Mouse (Mus musculus): ENCODE results near the gene Sept7. TPM values are rescaled to one million over a fixed set of nuclear protein-coding genes. Genes with fewer than 3 reads are reported as not detected.

The Sept7 gene
- polyA plus RNA-seq, 1 experiment = 495 TPM

- Histone ChIP-seq H3K4me1 (ENCODE audit: control insufficient read depth, insufficient read depth, low read length) (no peaks in the 10 kb centered on the region), H3K4me3 (ENCODE audit: insufficient read depth, low read length) (no peak overlapping the region), H3K27ac (ENCODE audit: insufficient read depth, low read length) (no peak overlapping the region)
- TF ChIP-seq CTCF (IDR thresholded peaks at IDR 0.05; ENCODE audit: borderline replicate concordance, insufficient read depth, low read length) (no peak), POLR2A (IDR thresholded peaks at IDR 0.05; ENCODE audit: low read depth, low read length) (no peak)
These were observed 101.5 kb downstream of the Sept7 start for GRCm38 (mm10) chr9:25353775-25354174.

- TF ChIP-seq POLR2A (IDR thresholded peaks at IDR 0.05; ENCODE audit: low read depth, low read length) = no peak
- no peak for TF ChIP-seq CTCF (IDR thresholded peaks at IDR 0.05; ENCODE audit: borderline replicate concordance, insufficient read depth, low read length)
- Histone ChIP-seq H3K4me1 (ENCODE audit: control insufficient read depth, insufficient read depth, low read length) (no peaks in the 10 kb centered on the region), H3K4me3 (ENCODE audit: insufficient read depth, low read length) (no peak overlapping the region), H3K27ac (ENCODE audit: insufficient read depth, low read length) (no peak overlapping the region)
These were observed 103.6 kb downstream of the Sept7 start for GRCm38 (mm10) chr9:25355806-25356205.

GRCm38 (mm10) chr9:25357589-25357988 lies 105.3 kb downstream of the Sept7 start:
- no peak for TF ChIP-seq CTCF (IDR thresholded peaks at IDR 0.05; ENCODE audit: borderline replicate concordance, insufficient read depth, low read length)
- no peak for TF ChIP-seq POLR2A (IDR thresholded peaks at IDR 0.05; ENCODE audit: low read depth, low read length)
- Histone ChIP-seq H3K4me3 (ENCODE audit: insufficient read depth, low read length) (no peak overlapping the region), H3K27ac (ENCODE audit: insufficient read depth, low read length) (no peak overlapping the region), H3K4me1 (ENCODE audit: control insufficient read depth, insufficient read depth, low read length) (no peaks in the 10 kb centered on the region)

GRCm38 (mm10) chr9:25358018-25358417 lies 105.8 kb downstream of the Sept7 start:
- no peak for TF ChIP-seq POLR2A (IDR thresholded peaks at IDR 0.05; ENCODE audit: low read depth, low read length)
- no peak for TF ChIP-seq CTCF (IDR thresholded peaks at IDR 0.05; ENCODE audit: borderline replicate concordance, insufficient read depth, low read length)
- Histone ChIP-seq H3K27ac (ENCODE audit: insufficient read depth, low read length) (no peak overlapping the region), H3K4me3 (ENCODE audit: insufficient read depth, low read length) (no peak overlapping the region), H3K4me1 (ENCODE audit: control insufficient read depth, insufficient read depth, low read length) (no peaks in the 10 kb centered on the region)

Other genes with a start within 250 kb of the Sept7 start
- gene Gm10181, start 163.0 kb upstream of the Sept7 start, polyA plus RNA-seq (2011; ENCODE audit: insufficient read length, low read depth, missing spikeins) = not detected in 2 replicates
- gene Herpud2, start 100.6 kb upstream of the Sept7 start, polyA plus RNA-seq (2011; ENCODE audit: insufficient read length, low read depth, missing spikeins) = 52.9 and 62.1 TPM in 2 replicates
- gene Eepd1, start 229.1 kb downstream of the Sept7 start, polyA plus RNA-seq (2011; ENCODE audit: insufficient read length, low read depth, missing spikeins) = 1.9 and 4.1 TPM in 2 replicates